10 mouse cellular contexts compared by ENCODE assay signal in genomic region chr13:43908041-43908644, GRCm38 (mm10).
A peak's percentile ranks its signal among the peaks of the same experiment; 100 is the strongest.
DNase-seq lines count a peak whose midpoint lies in the region; ATAC-seq lines count a peak whose summit lies in the region.
"Had no signal": no experiment of that assay in that cellular context is flagged by ENCODE, and none has a peak within 500 bp of the region (broad histone marks: within the 10 kb centered on the region; RNA-seq: fewer than 3 reads in every experiment).

No protein-coding gene starts in this region.

- DNase-seq in urinary bladder, postnatal 14 days (ENCODE audit: low spot score), result peak; percentile 8
- no peak for DNase-seq in urinary bladder, postnatal 4 days (ENCODE audit: low spot score in 2 of 2)
- DNase-seq in liver, embryonic 13.5 days, result peak; percentile 21
- peak; percentile 54 for DNase-seq in yolk sac, embryonic 10.5 days (ENCODE audit: low spot score)
- no peak for DNase-seq in thymus, postnatal 10 days (ENCODE audit: low spot score in 2 of 2)
- no peak for DNase-seq in thymus, postnatal 25 days
- DNase-seq: cerebellum, adult 9-10 months had no signal

- no peak overlapping the region for H3K4me3 ChIP-seq in heart, embryonic 11.5 days (ENCODE audit: low read depth, low read length)
- 0 out of 2 replicates have a peak overlapping the region, but pooled peaks have one; percentile 2 for H3K4me3 ChIP-seq in liver, embryonic 13.5 days (replicated peaks)

- no peaks in the 10 kb centered on the region for H3K9me3 ChIP-seq in heart, embryonic 11.5 days (replicated peaks; ENCODE audit: control insufficient read depth, low read length)
- no peaks in the 10 kb centered on the region for H3K9me3 ChIP-seq in liver, embryonic 13.5 days (replicated peaks)

- no peaks in the 10 kb centered on the region; the same call in 1 of the 2 replicates for H3K27me3 ChIP-seq in heart, embryonic 11.5 days (ENCODE audit: control insufficient read depth, insufficient read depth, low read length)
- peaks cover 26% of the 10 kb centered on the region for H3K27me3 ChIP-seq in liver, embryonic 13.5 days

- peak overlapping the region; percentile 34 for H3K4me2 ChIP-seq in heart, embryonic 11.5 days
- H3K4me2 ChIP-seq in liver, embryonic 13.5 days, result peak overlapping the region; percentile 49
- H3K4me2 ChIP-seq: hindbrain, embryonic 14.5 days had no signal

- no peak overlapping the region for H3K27ac ChIP-seq in heart, embryonic 11.5 days (ENCODE audit: low read depth, low read length)
- no peak overlapping the region for H3K27ac ChIP-seq in liver, embryonic 13.5 days
- H3K27ac ChIP-seq: hindbrain, embryonic 14.5 days had no signal

- no peak for ATAC-seq in heart, embryonic 11.5 days (replicated peaks; ENCODE audit: insufficient number of reproducible peaks, low FRiP score, low TSS enrichment)
- peak; percentile 92 for ATAC-seq in liver, embryonic 13.5 days (ENCODE audit: low read depth)
- no peak for ATAC-seq in CD4-positive, CD25-positive, alpha-beta regulatory T cell, adult 4 months

- H3K9ac ChIP-seq in heart, embryonic 11.5 days (ENCODE audit: low read depth, low read length), result no peak overlapping the region
- H3K9ac ChIP-seq in liver, embryonic 13.5 days, result no peak overlapping the region
- H3K9ac ChIP-seq: hindbrain, embryonic 14.5 days had no signal

- 21% methylated on average over 16 of the region's 16 CpGs for WGBS in heart, embryonic 11.5 days (ENCODE audit: insufficient replicate concordance)
- 25% methylated on average over 16 of the region's 16 CpGs for WGBS in liver, embryonic 13.5 days (ENCODE audit: insufficient replicate concordance)

- peaks cover 16% of the 10 kb centered on the region for H3K4me1 ChIP-seq in heart, embryonic 11.5 days (ENCODE audit: control insufficient read depth, insufficient read depth, low read length)
- H3K4me1 ChIP-seq in liver, embryonic 13.5 days (replicated peaks), result peaks cover 23% of the 10 kb centered on the region

- no peaks in the 10 kb centered on the region for H3K36me3 ChIP-seq in heart, embryonic 11.5 days (ENCODE audit: control insufficient read depth, insufficient read depth, low read length)
- no peaks in the 10 kb centered on the region for H3K36me3 ChIP-seq in liver, embryonic 13.5 days

Comparison
In these comparisons a context has a peak if more than half of its experiments do, and no peak if none do; other contexts are left out.
1. DNase-seq: peak in urinary bladder, postnatal 14 days (single experiment), liver, embryonic 13.5 days (single experiment) and yolk sac, embryonic 10.5 days (single experiment); none in urinary bladder, postnatal 4 days (0 of 2), thymus, postnatal 10 days (0 of 2) and thymus, postnatal 25 days (single experiment).